Mouse (Mus musculus) forebrain, embryonic 15.5 days (tissue): ENCODE measurements around the gene Slc29a4. TPM values are rescaled to one million over a fixed set of nuclear protein-coding genes. Genes with fewer than 3 reads are reported as not detected.
A peak's percentile ranks its signal among the peaks of the same experiment; 100 is the strongest.

ENCODE experiments used
- ATAC-seq: fragments of 200-750 bp; cut with Nextera tagmentation; replicated peaks from 2 replicates; pipeline ENCODE4 v1.8.0; 2017; ENCODE audit warnings: mild to moderate bottlenecking, moderate TSS enrichment, moderate library complexity
- H3K27ac ChIP-seq: fragments of 300-500 bp; sonication (generic); replicated peaks from 2 replicates; pipeline ENCODE4 v1.5.1; 2015; ENCODE audit warnings: mild to moderate bottlenecking, inconsistent platforms
- H3K27me3 ChIP-seq: fragments of 300-500 bp; sonication (generic); 2 replicates; pipeline ENCODE4 v1.6.1; 2015; ENCODE audit warnings: inconsistent platforms
- H3K36me3 ChIP-seq: fragments of 300-500 bp; sonication (generic); 2 replicates; pipeline ENCODE4 v1.6.1; 2015; ENCODE audit warnings: mild to moderate bottlenecking, inconsistent platforms
- H3K4me1 ChIP-seq: fragments of 300-500 bp; sonication (generic); 2 replicates; pipeline ENCODE4 v1.6.1; 2015; ENCODE audit warnings: inconsistent platforms
- H3K4me2 ChIP-seq: fragments of 300-500 bp; sonication (generic); replicated peaks from 2 replicates; pipeline ENCODE4 v1.6.1; 2015; ENCODE audit warnings: mild to moderate bottlenecking, inconsistent platforms
- H3K4me3 ChIP-seq: fragments of 300-500 bp; sonication (generic); 2 replicates; pipeline ENCODE4 v1.5.1; 2015; ENCODE audit warnings: mild to moderate bottlenecking, inconsistent platforms
- H3K9ac ChIP-seq: fragments of 300-500 bp; sonication (generic); replicated peaks from 2 replicates; pipeline ENCODE4 v1.6.1; 2015; ENCODE audit warnings: mild to moderate bottlenecking, inconsistent platforms
- H3K9me3 ChIP-seq: fragments of 300-500 bp; sonication (generic); 2 replicates; pipeline ENCODE4 v1.6.1; 2016; ENCODE audit warnings: inconsistent platforms
- WGBS: fragments of 180-500 bp; shearing (Covaris S2); methylation state at CpG from one replicate; pipeline ENCODE4 v1.1.7; 2015; ENCODE audit warnings: mixed read lengths; 5-methylcytosine and 5-hydroxymethylcytosine counted together
- polyA plus RNA-seq: library from polyadenylated mRNA; unstranded; fragments of >200 nt; fragmentation: Nextera tagmentation; extraction: Ambion mirVana; gene quantifications from 2 replicates; pipeline ENCODE4 v1.2.1, GENCODE M21; 2015

Gene Slc29a4
- polyA plus RNA-seq, 1 experiment from 2014 or later = 82.8 TPM

- H3K4me1 ChIP-seq = no peaks in the 10 kb centered on the region
- H3K4me2 ChIP-seq = no peak overlapping the region
- H3K27me3 ChIP-seq = no peaks in the 10 kb centered on the region
- no peak overlapping the region for H3K9ac ChIP-seq
- 71% methylated on average over 7 of the region's 7 CpGs for WGBS
- no peak for ATAC-seq
- no peaks in the 10 kb centered on the region for H3K9me3 ChIP-seq
- no peak overlapping the region for H3K4me3 ChIP-seq
- no peak overlapping the region for H3K27ac ChIP-seq
- no peaks in the 10 kb centered on the region for H3K36me3 ChIP-seq
Measured at GRCm38 (mm10) chr5:142678141-142678571, 14.2 kb upstream of the Slc29a4 start.

GRCm38 (mm10) chr5:142679065-142679464, 13.2 kb upstream of the Slc29a4 start:
- Histone ChIP-seq H3K27me3 (no peaks in the 10 kb centered on the region), H3K27ac (no peak overlapping the region), H3K9me3 (no peaks in the 10 kb centered on the region), H3K36me3 (no peaks in the 10 kb centered on the region), H3K4me3 (no peak overlapping the region), H3K9ac (no peak overlapping the region), H3K4me2 (no peak overlapping the region), H3K4me1 (no peaks in the 10 kb centered on the region)
- no peak for ATAC-seq
- WGBS = 86% methylated on average over 1 of the region's 1 CpGs

GRCm38 (mm10) chr5:142681911-142682310, 10.4 kb upstream of the Slc29a4 start:
- Histone ChIP-seq H3K4me3 (no peak overlapping the region), H3K4me2 (no peak overlapping the region), H3K9me3 (no peaks in the 10 kb centered on the region), H3K4me1 (no peaks in the 10 kb centered on the region), H3K36me3 (no peaks in the 10 kb centered on the region), H3K27me3 (no peaks in the 10 kb centered on the region), H3K27ac (no peak overlapping the region), H3K9ac (no peak overlapping the region)
- no peak for ATAC-seq
- 74% methylated on average over 3 of the region's 3 CpGs for WGBS

GRCm38 (mm10) chr5:142682529-142682928, 9.8 kb upstream of the Slc29a4 start:
- no peaks in the 10 kb centered on the region for H3K36me3 ChIP-seq
- no peak overlapping the region for H3K9ac ChIP-seq
- H3K4me1 ChIP-seq = no peaks in the 10 kb centered on the region
- no peak for ATAC-seq
- 89% methylated on average over 5 of the region's 5 CpGs for WGBS
- no peaks in the 10 kb centered on the region for H3K27me3 ChIP-seq
- no peak overlapping the region for H3K4me3 ChIP-seq
- H3K9me3 ChIP-seq = no peaks in the 10 kb centered on the region
- no peak overlapping the region for H3K27ac ChIP-seq
- no peak overlapping the region for H3K4me2 ChIP-seq

- no peak overlapping the region for H3K4me3 ChIP-seq
Measured at GRCm38 (mm10) chr5:142688866-142689265, 3.4 kb upstream of the Slc29a4 start.

GRCm38 (mm10) chr5:142690343-142690742, 2.0 kb upstream of the Slc29a4 start:
- Histone ChIP-seq H3K36me3 (no peaks in the 10 kb centered on the region), H3K9me3 (no peaks in the 10 kb centered on the region), H3K4me3 (no peak overlapping the region), H3K4me1 (peaks cover 26% of the 10 kb centered on the region), H3K9ac (no peak overlapping the region), H3K4me2 (no peak overlapping the region), H3K27me3 (no peaks in the 10 kb centered on the region), H3K27ac (no peak overlapping the region)
- WGBS = 74% methylated on average over 3 of the region's 3 CpGs
- ATAC-seq = no peak

More at GRCm38 (mm10) chr5:142688866-142689265, 3.4 kb upstream of the Slc29a4 start:
- Histone ChIP-seq H3K27ac (peak overlapping the region; percentile 47; the same call in 1 of the 2 replicates), H3K36me3 (no peaks in the 10 kb centered on the region), H3K9me3 (no peaks in the 10 kb centered on the region), H3K9ac (no peak overlapping the region), H3K27me3 (no peaks in the 10 kb centered on the region), H3K4me2 (no peak overlapping the region), H3K4me1 (peaks cover 20% of the 10 kb centered on the region)
- no peak for ATAC-seq
- WGBS = 22% methylated on average over 6 of the region's 6 CpGs

GRCm38 (mm10) chr5:142692971-142693737, 842 bp downstream of the Slc29a4 start:
- H3K4me3 ChIP-seq = no peak overlapping the region
- H3K4me1 ChIP-seq = peaks cover 32% of the 10 kb centered on the region
- H3K9me3 ChIP-seq = no peaks in the 10 kb centered on the region
- H3K27me3 ChIP-seq = no peaks in the 10 kb centered on the region
- H3K9ac ChIP-seq = no peak overlapping the region
- peak overlapping the region; percentile 77; the same call in 1 of the 2 replicates for H3K27ac ChIP-seq
- ATAC-seq = no peak
- 54% methylated on average over 12 of the region's 12 CpGs for WGBS
- H3K36me3 ChIP-seq = no peaks in the 10 kb centered on the region
- peak overlapping the region; percentile 17 for H3K4me2 ChIP-seq

GRCm38 (mm10) chr5:142693738-142694430, 1.6 kb downstream of the Slc29a4 start:
- Histone ChIP-seq H3K4me2 (no peak overlapping the region), H3K4me3 (no peak overlapping the region), H3K36me3 (no peaks in the 10 kb centered on the region), H3K27ac (no peak overlapping the region), H3K4me1 (peaks cover 32% of the 10 kb centered on the region), H3K9me3 (no peaks in the 10 kb centered on the region), H3K27me3 (no peaks in the 10 kb centered on the region), H3K9ac (no peak overlapping the region)
- 38% methylated on average over 8 of the region's 8 CpGs for WGBS
- ATAC-seq = no peak

GRCm38 (mm10) chr5:142694627-142695340, 2.5 kb downstream of the Slc29a4 start:
- H3K4me1 ChIP-seq = peaks cover 32% of the 10 kb centered on the region
- no peak overlapping the region for H3K4me3 ChIP-seq
- H3K27me3 ChIP-seq = no peaks in the 10 kb centered on the region
- 15% methylated on average over 12 of the region's 12 CpGs for WGBS
- no peak overlapping the region for H3K4me2 ChIP-seq
- ATAC-seq = no peak
- H3K9me3 ChIP-seq = no peaks in the 10 kb centered on the region
- H3K9ac ChIP-seq = no peak overlapping the region
- H3K36me3 ChIP-seq = no peaks in the 10 kb centered on the region
- no peak overlapping the region for H3K27ac ChIP-seq

- no peak for ATAC-seq
- Histone ChIP-seq H3K27ac (no peak overlapping the region), H3K36me3 (no peaks in the 10 kb centered on the region), H3K4me2 (no peak overlapping the region), H3K4me3 (no peak overlapping the region), H3K27me3 (no peaks in the 10 kb centered on the region), H3K9me3 (no peaks in the 10 kb centered on the region), H3K4me1 (peaks cover 32% of the 10 kb centered on the region), H3K9ac (no peak overlapping the region)
- WGBS = 24% methylated on average over 6 of the region's 6 CpGs
Measured at GRCm38 (mm10) chr5:142696258-142696657, 3.9 kb downstream of the Slc29a4 start.

- Histone ChIP-seq H3K27me3 (no peaks in the 10 kb centered on the region), H3K9ac (no peak overlapping the region), H3K4me1 (peaks cover 31% of the 10 kb centered on the region), H3K36me3 (no peaks in the 10 kb centered on the region), H3K27ac (no peak overlapping the region), H3K4me3 (no peak overlapping the region), H3K9me3 (no peaks in the 10 kb centered on the region), H3K4me2 (no peak overlapping the region)
- WGBS = 77% methylated on average over 6 of the region's 6 CpGs
- no peak for ATAC-seq
Measured at GRCm38 (mm10) chr5:142696865-142697264, 4.6 kb downstream of the Slc29a4 start.

- no peak overlapping the region for H3K4me2 ChIP-seq
- no peak overlapping the region for H3K4me3 ChIP-seq
- H3K9ac ChIP-seq = no peak overlapping the region
- H3K27ac ChIP-seq = no peak overlapping the region
- H3K9me3 ChIP-seq = no peaks in the 10 kb centered on the region
- H3K4me1 ChIP-seq = peaks cover 26% of the 10 kb centered on the region
- H3K36me3 ChIP-seq = no peaks in the 10 kb centered on the region
- WGBS = 65% methylated on average over 2 of the region's 2 CpGs
- no peaks in the 10 kb centered on the region for H3K27me3 ChIP-seq
- no peak for ATAC-seq
Measured at GRCm38 (mm10) chr5:142697742-142698141, 5.4 kb downstream of the Slc29a4 start.
